Mouse (Mus musculus) erythroblast, embryonic 14.5 days (primary cell): ENCODE measurements around the gene Arhgap44.

Experiments
- GATA1 ChIP-seq: IDR thresholded peaks from 2 replicates; pipeline ENCODE4 v1.6.1; 2012; ENCODE audit warnings: low read length, inconsistent platforms, mixed read lengths
- TAL1 ChIP-seq: IDR thresholded peaks from 3 replicates; pipeline ENCODE4 v1.6.1; 2012; ENCODE audit warnings: low read length, inconsistent platforms, mixed read lengths

DNA sequence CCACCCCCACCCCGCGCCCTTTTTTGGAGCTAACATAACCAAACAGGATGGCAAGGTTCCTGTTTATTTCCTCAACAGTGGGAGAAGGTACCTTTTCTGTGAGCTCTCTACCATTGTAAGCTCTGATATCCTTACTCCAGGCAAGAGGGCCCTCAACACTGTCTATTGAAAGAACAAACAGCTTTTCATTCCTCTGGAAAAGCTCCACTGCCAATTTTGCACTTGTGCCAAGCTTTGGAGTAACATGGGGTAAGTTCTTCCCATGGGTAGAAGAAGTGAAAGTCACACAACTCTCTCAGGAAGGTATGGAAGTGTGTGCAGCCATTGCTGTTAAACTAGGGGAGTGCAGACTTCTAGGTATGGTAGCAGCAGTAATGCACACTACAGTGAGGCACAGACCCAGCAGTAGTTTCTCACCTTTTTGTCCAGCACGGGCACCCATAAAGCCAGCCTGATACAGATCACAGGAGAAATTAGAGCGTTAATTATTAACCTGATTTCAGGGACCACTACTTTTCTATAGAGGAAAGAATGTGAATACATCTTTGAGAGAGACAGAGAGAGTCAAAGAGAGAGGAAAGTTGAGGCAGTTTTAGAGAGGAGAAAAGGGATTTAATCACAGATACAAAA is 7.5 kb upstream of the Arhgap44 start:
- TF ChIP-seq TAL1 (no peak), GATA1 (no peak)
